Mouse (Mus musculus) CH12.LX (cell line): Measurements from ENCODE around the gene Apba1.

ENCODE experiments used
- E2F4 ChIP-seq: IDR thresholded peaks from 2 replicates; pipeline ENCODE4 v1.6.1; 2011; ENCODE audit warnings: low read depth, low read length, improper control_type of control experiment; ENCODE audit not compliant: insufficient replicate concordance
- ELF1 ChIP-seq: IDR thresholded peaks from 2 replicates; pipeline ENCODE4 v1.6.1; 2014; ENCODE audit warnings: low read depth, mild to moderate bottlenecking, inconsistent platforms, low read length, improper control_type of control experiment
- MXI1 ChIP-seq: IDR thresholded peaks from 2 replicates; pipeline ENCODE4 v1.6.1; 2011; ENCODE audit warnings: mild to moderate bottlenecking, low read depth, low read length, improper control_type of control experiment
- POLR2A ChIP-seq: IDR thresholded peaks from 2 replicates; pipeline ENCODE4 v1.6.1; 2011; ENCODE audit warnings: low read depth, mild to moderate bottlenecking, improper control_type of control experiment, low read length

DNA sequence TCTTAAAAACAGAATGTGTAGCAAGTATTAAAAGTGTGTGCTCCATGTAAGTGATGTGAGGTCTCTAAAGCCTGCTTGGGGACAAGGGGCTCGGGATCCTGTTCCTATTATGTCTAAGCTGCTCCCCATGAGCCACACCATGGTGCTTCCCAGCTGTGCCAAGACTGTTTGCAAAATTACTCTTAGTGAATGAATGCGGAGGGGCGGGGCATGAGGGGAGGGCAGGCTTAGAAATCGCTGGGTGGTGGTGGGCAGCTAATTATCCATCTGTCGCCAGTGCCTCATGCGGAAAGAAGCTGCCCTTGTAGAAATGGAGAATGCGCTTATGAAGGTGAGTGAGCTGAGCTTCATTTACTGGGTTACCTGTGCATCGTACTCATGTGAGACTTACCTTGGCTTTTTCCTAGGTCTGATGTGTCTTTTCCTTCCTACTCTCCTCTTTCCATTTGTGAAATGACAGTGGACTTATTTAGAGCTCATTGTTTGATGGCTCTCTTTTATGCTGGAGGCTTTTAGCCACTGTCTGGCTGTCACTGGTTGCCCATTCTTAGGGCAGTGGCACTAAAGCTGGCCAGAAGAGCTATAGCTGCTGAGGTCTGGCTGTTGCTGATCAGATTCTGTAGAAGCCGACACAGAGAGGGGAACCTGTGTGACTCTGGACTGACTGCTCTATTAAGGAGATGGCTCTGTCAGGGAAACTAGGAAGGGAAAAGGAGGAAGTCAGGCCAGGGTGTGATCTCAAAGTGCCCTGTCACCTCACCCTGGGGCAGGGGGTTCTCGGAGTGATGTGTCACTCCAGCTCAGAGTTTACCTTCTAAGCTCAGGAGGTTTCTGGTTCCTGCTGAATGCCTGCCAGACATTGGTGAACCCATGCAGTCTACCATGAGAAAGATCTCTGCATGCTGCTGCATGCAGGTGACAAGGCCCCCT lies 12.1 kb downstream of the Apba1 start:
- TF ChIP-seq POLR2A (no peak), E2F4 (no peak), ELF1 (no peak), MXI1 (no peak)
